Mouse (Mus musculus) MEL (cell line): ENCODE measurements around the gene Gli1. TPM values are rescaled to one million over a fixed set of nuclear protein-coding genes. Genes with fewer than 3 reads are reported as not detected.

ENCODE experiments used
- DNase-seq: peaks from one replicate; pipeline ENCODE4 v3.0.0; 2011; ENCODE audit warnings: low read depth, low spot score
- H3K27ac ChIP-seq: 2 replicates; pipeline ENCODE4 v1.5.1; 2012; ENCODE audit warnings: low read depth, mild to moderate bottlenecking, control low read depth, low read length, moderate library complexity; ENCODE audit not compliant: control insufficient read depth
- H3K27me3 ChIP-seq, 2 experiments: fragments of 150-350 bp in 1 of 2; sonication (generic) in 1 of 2; 2 replicates each; pipeline ENCODE4 v1.6.1; 2012; ENCODE audit warnings: low read length in 2 of 2, mild to moderate bottlenecking in 2 of 2, improper control_type of control experiment in 1 of 2, moderate library complexity in 1 of 2; ENCODE audit not compliant: insufficient read depth in 2 of 2, control insufficient read depth in 1 of 2
- H3K36me3 ChIP-seq, 2 experiments: 2 replicates each; pipeline ENCODE4 v1.6.1; 2012 to 2014; ENCODE audit warnings: low read length in 2 of 2, improper control_type of control experiment in 1 of 2, inconsistent platforms in 1 of 2, mild to moderate bottlenecking in 1 of 2; ENCODE audit not compliant: insufficient read depth in 2 of 2, control insufficient read depth in 1 of 2
- H3K4me1 ChIP-seq, 2 experiments: fragments of 150-350 bp in 1 of 2; sonication (generic) in 1 of 2; 2 replicates each; pipeline ENCODE4 v1.6.1; 2012; ENCODE audit warnings: low read length in 2 of 2, improper control_type of control experiment in 1 of 2, mild to moderate bottlenecking in 1 of 2; ENCODE audit not compliant: insufficient read depth in 2 of 2, control insufficient read depth in 1 of 2
- H3K4me3 ChIP-seq, 2 experiments: fragments of 150-350 bp in 1 of 2; sonication (generic) in 1 of 2; 2 replicates each; pipeline ENCODE4 v1.5.1; 2012; ENCODE audit warnings: low read depth in 2 of 2, low read length in 2 of 2, mild to moderate bottlenecking in 2 of 2, moderate library complexity in 2 of 2, control low read depth in 1 of 2, improper control_type of control experiment in 1 of 2; ENCODE audit not compliant: control insufficient read depth in 1 of 2, insufficient read depth in 1 of 2
- H3K79me2 ChIP-seq: 2 replicates; pipeline ENCODE4 v1.6.1; 2012; ENCODE audit warnings: mild to moderate bottlenecking, low read length, moderate library complexity; ENCODE audit not compliant: control insufficient read depth, poor library complexity, insufficient read depth
- H3K9ac ChIP-seq: 2 replicates; pipeline ENCODE4 v1.6.1; 2012; ENCODE audit warnings: low read depth, mild to moderate bottlenecking, control low read depth, low read length, moderate library complexity; ENCODE audit not compliant: control insufficient read depth, poor library complexity, severe bottlenecking
- H3K9me3 ChIP-seq: fragments of 150-350 bp; sonication (generic); replicated peaks from 2 replicates; pipeline ENCODE4 v1.6.1; 2012; ENCODE audit warnings: mild to moderate bottlenecking, low read length, improper control_type of control experiment, moderate library complexity; ENCODE audit not compliant: insufficient read depth
- BHLHE40 ChIP-seq: IDR thresholded peaks from 2 replicates; pipeline ENCODE4 v1.6.1; 2012; ENCODE audit warnings: low read depth, mild to moderate bottlenecking, inconsistent platforms, low read length, improper control_type of control experiment, borderline replicate concordance
- CHD1 ChIP-seq: IDR thresholded peaks from 2 replicates; pipeline ENCODE4 v1.6.1; 2012; ENCODE audit warnings: low read depth, mild to moderate bottlenecking, inconsistent platforms, low read length, improper control_type of control experiment
- CHD2 ChIP-seq: IDR thresholded peaks from 2 replicates; pipeline ENCODE4 v1.6.1; 2011; ENCODE audit warnings: low read length, improper control_type of control experiment
- CTCF ChIP-seq, 3 experiments: IDR thresholded peaks in 2 of 3; conservative IDR thresholded peaks in 1 of 3; 2 replicates each; pipeline ENCODE4 v1.5.1; 2011 to 2012; ENCODE audit warnings: low read length in 3 of 3, low read depth in 2 of 3, mild to moderate bottlenecking in 2 of 3, improper control_type of control experiment in 1 of 3, inconsistent platforms in 1 of 3, mixed read lengths in 1 of 3, moderate library complexity in 1 of 3; ENCODE audit not compliant: control insufficient read depth in 1 of 3, insufficient read depth in 1 of 3, poor library complexity in 1 of 3, severe bottlenecking in 1 of 3
- E2F4 ChIP-seq: IDR thresholded peaks from 2 replicates; pipeline ENCODE4 v1.6.1; 2011; ENCODE audit warnings: low read depth, low read length, improper control_type of control experiment, borderline replicate concordance
- ELF1 ChIP-seq: IDR thresholded peaks from 2 replicates; pipeline ENCODE4 v1.6.1; 2014; ENCODE audit warnings: low read depth, mild to moderate bottlenecking, inconsistent platforms, low read length, improper control_type of control experiment, moderate library complexity
- EP300 ChIP-seq, 2 experiments: IDR thresholded peaks; 2 replicates each; pipeline ENCODE4 v1.6.1; 2011; ENCODE audit warnings: improper control_type of control experiment in 2 of 2, low read length in 2 of 2, low read depth in 1 of 2, mild to moderate bottlenecking in 1 of 2
- ETS1 ChIP-seq: IDR thresholded peaks from 2 replicates; pipeline ENCODE4 v1.6.1; 2012; ENCODE audit warnings: low read depth, mild to moderate bottlenecking, inconsistent platforms, low read length, improper control_type of control experiment, moderate library complexity
- GATA1 ChIP-seq: IDR thresholded peaks from 2 replicates; pipeline ENCODE4 v1.6.1; 2011; ENCODE audit warnings: low read depth, low read length, improper control_type of control experiment
- HCFC1 ChIP-seq: IDR thresholded peaks from 2 replicates; pipeline ENCODE4 v1.6.1; 2012; ENCODE audit warnings: low read depth, mild to moderate bottlenecking, inconsistent platforms, low read length, improper control_type of control experiment, moderate library complexity
- KAT2A ChIP-seq: conservative IDR thresholded peaks from 2 replicates; pipeline ENCODE4 v1.6.1; 2012; ENCODE audit warnings: low read depth, low read length, improper control_type of control experiment, inconsistent platforms
- MAX ChIP-seq: IDR thresholded peaks from 2 replicates; pipeline ENCODE4 v1.6.1; 2011; ENCODE audit warnings: low read length, improper control_type of control experiment
- MAZ ChIP-seq: IDR thresholded peaks from 2 replicates; pipeline ENCODE4 v1.6.1; 2012; ENCODE audit warnings: low read depth, mild to moderate bottlenecking, inconsistent platforms, low read length, improper control_type of control experiment
- MEF2A ChIP-seq: IDR thresholded peaks from 2 replicates; pipeline ENCODE4 v1.6.1; 2014; ENCODE audit warnings: low read depth, mild to moderate bottlenecking, inconsistent platforms, low read length, improper control_type of control experiment; ENCODE audit not compliant: poor library complexity, insufficient replicate concordance, severe bottlenecking; ENCODE audit errors: extremely low read depth
- MYB ChIP-seq: IDR thresholded peaks from 2 replicates; pipeline ENCODE4 v1.6.1; 2011; ENCODE audit warnings: mild to moderate bottlenecking, low read depth, low read length, improper control_type of control experiment
- MYC ChIP-seq: IDR thresholded peaks from 2 replicates; pipeline ENCODE4 v1.6.1; 2011; ENCODE audit warnings: low read depth, mild to moderate bottlenecking, low read length, improper control_type of control experiment, moderate library complexity
- POLR2A ChIP-seq, 2 experiments: IDR thresholded peaks; 2 replicates each; pipeline ENCODE4 v1.6.1; 2011 to 2012; ENCODE audit warnings: low read length in 2 of 2, mild to moderate bottlenecking in 2 of 2, control low read depth in 1 of 2, improper control_type of control experiment in 1 of 2, low read depth in 1 of 2, moderate library complexity in 1 of 2; ENCODE audit not compliant: control insufficient read depth in 1 of 2, insufficient read depth in 1 of 2, poor library complexity in 1 of 2
- POLR2AphosphoS2 ChIP-seq: IDR thresholded peaks from 2 replicates; pipeline ENCODE4 v1.6.1; 2011; ENCODE audit warnings: low read length, improper control_type of control experiment
- POLR2AphosphoS5 ChIP-seq: IDR thresholded peaks from 2 replicates; pipeline ENCODE4 v1.6.1; 2012; ENCODE audit warnings: low read depth, borderline replicate concordance, mild to moderate bottlenecking, inconsistent platforms, low read length, moderate library complexity, mixed read lengths
- RCOR1 ChIP-seq: IDR thresholded peaks from 2 replicates; pipeline ENCODE4 v1.6.1; 2012; ENCODE audit warnings: low read depth, mild to moderate bottlenecking, inconsistent platforms, low read length, improper control_type of control experiment
- SIN3A ChIP-seq: IDR thresholded peaks from 2 replicates; pipeline ENCODE4 v1.6.1; 2012; ENCODE audit warnings: low read length, improper control_type of control experiment, inconsistent platforms
- TAL1 ChIP-seq: IDR thresholded peaks from 2 replicates; pipeline ENCODE4 v1.6.1; 2012; ENCODE audit warnings: mild to moderate bottlenecking, inconsistent platforms, low read length, moderate library complexity, mixed read lengths
- TBP ChIP-seq: IDR thresholded peaks from 2 replicates; pipeline ENCODE4 v1.8.0; 2011; ENCODE audit warnings: low read depth, low read length, improper control_type of control experiment
- TCF12 ChIP-seq: IDR thresholded peaks from 2 replicates; pipeline ENCODE4 v1.6.1; 2014; ENCODE audit warnings: low read depth, mild to moderate bottlenecking, inconsistent platforms, low read length, improper control_type of control experiment, moderate library complexity
- USF1 ChIP-seq: IDR thresholded peaks from 2 replicates; pipeline ENCODE4 v1.6.1; 2014; ENCODE audit warnings: low read depth, mild to moderate bottlenecking, inconsistent platforms, low read length, improper control_type of control experiment, moderate library complexity
- ZC3H11A ChIP-seq: IDR thresholded peaks from 2 replicates; pipeline ENCODE4 v1.6.1; 2012; ENCODE audit warnings: low read depth, mild to moderate bottlenecking, inconsistent platforms, low read length, improper control_type of control experiment
- ZKSCAN1 ChIP-seq: IDR thresholded peaks from 2 replicates; pipeline ENCODE4 v1.6.1; 2012; ENCODE audit warnings: low read depth, mild to moderate bottlenecking, inconsistent platforms, low read length, improper control_type of control experiment, moderate library complexity
- ZNF384 ChIP-seq: IDR thresholded peaks from 2 replicates; pipeline ENCODE4 v1.6.1; 2012; ENCODE audit warnings: low read depth, mild to moderate bottlenecking, inconsistent platforms, low read length, improper control_type of control experiment
- polyA plus RNA-seq, 2 experiments: library from polyadenylated mRNA; stranded (reverse) in 1 of 2; unstranded in 1 of 2; fragments of >175 nt in 1 of 2; fragments of >200 nt in 1 of 2; gene quantifications; 2 replicates each; pipeline versions ENCODE4 v1.2.1 to v1.2.4; 2012; ENCODE audit warnings: low replicate concordance in 2 of 2, low read depth in 1 of 2; ENCODE audit not compliant: insufficient read length in 2 of 2, insufficient read depth in 1 of 2, missing spikeins in 1 of 2
- total RNA-seq: library from RNA; depleted of rRNA; stranded (reverse); fragments of 300-350 nt; gene quantifications from 2 replicates; pipeline ENCODE4 v1.2.3, GENCODE M21; 2012

Gli1 gene
- total and polyA plus RNA-seq, 3 experiments: 1.3 to 8.0 TPM; not detected in 1

DNA sequence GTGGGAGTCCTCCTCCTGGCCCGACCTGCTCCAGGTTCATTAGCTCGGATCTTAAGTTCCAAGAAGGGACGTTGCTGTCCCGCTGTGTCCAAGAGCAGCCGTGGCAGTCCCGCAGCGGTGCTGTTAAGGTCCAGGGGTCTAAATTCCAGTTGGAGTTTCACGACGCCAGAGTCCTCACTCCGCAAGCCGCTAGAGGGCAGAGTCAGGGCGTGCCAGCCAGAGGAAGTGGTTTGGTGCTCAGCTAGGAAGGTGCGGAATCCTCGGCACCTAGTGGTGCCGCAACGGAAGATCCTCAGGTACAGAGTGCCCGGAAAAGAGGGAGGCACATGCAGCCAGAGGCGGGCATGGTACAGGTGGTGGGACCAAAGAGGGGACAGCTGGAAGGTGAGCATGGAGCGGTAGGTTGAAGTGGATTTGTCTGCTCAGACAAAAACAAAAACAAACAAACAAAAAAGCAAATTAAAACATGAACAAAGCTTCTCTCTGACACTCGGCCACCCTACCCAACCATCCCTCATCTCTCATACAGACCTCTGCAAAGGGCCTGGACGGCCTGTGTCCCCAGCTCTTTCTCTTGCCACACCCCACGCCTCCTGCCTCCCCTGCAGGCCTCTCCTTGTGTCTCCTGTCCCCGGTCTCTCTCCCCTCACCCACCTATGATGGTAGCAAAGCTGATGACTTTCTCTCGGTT is 9.0 kb upstream of the Gli1 start (continued):
- TF ChIP-seq MEF2A (no peak), POLR2A (IDR thresholded peaks at IDR 0.05; ENCODE audit: control insufficient read depth in 1 of 2, insufficient read depth in 1 of 2, low read depth in 1 of 2, low read length in 2 of 2, poor library complexity in 1 of 2) (peak; percentile 46 to 63; a peak in 2 of 4 replicates), ELF1 (peak; percentile 68), MAX (peak; percentile 69), EP300 (IDR thresholded peaks at IDR 0.05; ENCODE audit: low read depth in 1 of 2, low read length in 2 of 2) (no peak; a peak in 1 of 4 replicates), TBP (peak; percentile 36; the same call in 1 of the 2 replicates), TAL1 (no peak), CHD2 (no peak), SIN3A (peak; percentile 56), MYB (no peak), RCOR1 (no peak), GATA1 (no peak), BHLHE40 (no peak), POLR2AphosphoS2 (no peak), CHD1 (no peak), HCFC1 (0 out of 2 replicates have a peak, but pooled peaks have one; percentile 41), POLR2AphosphoS5 (no peak), CTCF (IDR thresholded peaks at IDR 0.05 in 2 of 3, conservative IDR thresholded peaks at IDR 0.05 in 1 of 3; ENCODE audit: control insufficient read depth in 1 of 3, insufficient read depth in 1 of 3, low read depth in 2 of 3, low read length in 3 of 3, poor library complexity in 1 of 3, severe bottlenecking in 1 of 3) (peak; percentile 91 to 93 (median 92)), USF1 (no peak)

DNA sequence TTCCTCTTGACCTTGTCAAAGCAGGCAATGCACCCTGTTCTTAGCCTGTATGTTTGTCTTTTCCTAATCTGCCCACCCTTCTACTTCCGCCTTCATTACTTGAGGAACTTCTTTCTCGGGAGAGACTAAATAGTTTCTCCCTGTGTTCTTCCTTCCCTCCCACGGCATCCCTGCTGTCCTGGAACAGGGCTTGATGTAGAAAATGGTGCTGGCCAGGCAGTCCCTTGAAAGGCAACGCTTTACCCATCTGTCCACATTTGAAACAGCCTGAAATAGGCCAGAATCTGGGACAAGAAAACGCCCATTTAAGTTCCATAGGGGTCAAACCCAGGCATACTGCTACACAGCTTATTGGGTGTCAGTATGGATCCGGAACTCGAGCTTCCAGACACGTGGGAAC is 8.0 kb upstream of the Gli1 start:
- DNase-seq: no peak
- no peaks in the 10 kb centered on the region for H3K79me2 ChIP-seq
- no peak overlapping the region for H3K27ac ChIP-seq
- no peaks in the 10 kb centered on the region for H3K9me3 ChIP-seq
- TF ChIP-seq ZC3H11A (no peak), CHD2 (no peak), ETS1 (no peak), SIN3A (no peak), MYC (no peak), POLR2AphosphoS5 (no peak), BHLHE40 (no peak), EP300 (IDR thresholded peaks at IDR 0.05; ENCODE audit: low read depth in 1 of 2, low read length in 2 of 2) (no peak), KAT2A (no peak), ZKSCAN1 (no peak), MAZ (no peak), USF1 (no peak), TBP (no peak), TCF12 (no peak), E2F4 (no peak), ZNF384 (no peak)
- TF ChIP-seq, all 39 proteins: peak for 0
- no peak overlapping the region for H3K9ac ChIP-seq
- H3K36me3 ChIP-seq: no peaks in the 10 kb centered on the region
- peaks cover 0 to 1% of the 10 kb centered on the region in 2 experiments; a peak in 2 of 4 replicates for H3K27me3 ChIP-seq
- H3K4me3 ChIP-seq: no peak overlapping the region
- peaks cover 0 to 14% of the 10 kb centered on the region in 2 experiments; a peak in 2 of 4 replicates for H3K4me1 ChIP-seq
